Mouse (Mus musculus) CH12.LX (cell line): ENCODE measurements around the gene Dnase2a. TPM values are rescaled to one million over a fixed set of nuclear protein-coding genes. Genes with fewer than 3 reads are reported as not detected.

ENCODE experiments used
- DNase-seq: peaks from one replicate; pipeline ENCODE4 v3.0.0-alpha.2; 2013; ENCODE audit errors: extremely low read depth
- H3K27ac ChIP-seq: 2 replicates; pipeline ENCODE4 v1.5.1; 2012; ENCODE audit warnings: low read depth, mild to moderate bottlenecking, control low read depth, moderate library complexity; ENCODE audit not compliant: insufficient read depth
- H3K27me3 ChIP-seq: replicated peaks from 2 replicates; pipeline ENCODE3; 2012; ENCODE audit warnings: inconsistent platforms
- H3K36me3 ChIP-seq, 2 experiments: replicated peaks in 1 of 2; 2 replicates each; pipeline versions ENCODE3 to v1.6.1; 2012; ENCODE audit warnings: inconsistent platforms in 1 of 2, low read length in 1 of 2, mild to moderate bottlenecking in 1 of 2, mixed read lengths in 1 of 2, moderate library complexity in 1 of 2; ENCODE audit not compliant: control insufficient read depth in 1 of 2, insufficient read depth in 1 of 2
- H3K4me1 ChIP-seq, 2 experiments: 2 replicates each; pipeline ENCODE4 v1.6.1; 2012; ENCODE audit warnings: inconsistent platforms in 1 of 2, moderate library complexity in 1 of 2; ENCODE audit not compliant: insufficient read depth in 2 of 2, control insufficient read depth in 1 of 2
- H3K4me2 ChIP-seq: 2 replicates; pipeline ENCODE4 v1.6.1; 2012; ENCODE audit warnings: low read depth, mild to moderate bottlenecking, control low read depth; ENCODE audit not compliant: poor library complexity, insufficient read depth, severe bottlenecking
- H3K4me3 ChIP-seq, 3 experiments: fragments of 150-350 bp in 1 of 3; sonication (generic) in 1 of 3; replicated peaks in 1 of 3; 2 replicates each; pipeline versions ENCODE3 to v1.5.1; 2011 to 2012; ENCODE audit warnings: low read depth in 2 of 3, low read length in 2 of 3, mild to moderate bottlenecking in 2 of 3, moderate library complexity in 2 of 3, control low read depth in 1 of 3, improper control_type of control experiment in 1 of 3, inconsistent platforms in 1 of 3, mixed read lengths in 1 of 3; ENCODE audit not compliant: poor library complexity in 1 of 3
- H3K79me2 ChIP-seq: replicated peaks from 2 replicates; pipeline ENCODE4 v1.6.1; 2012; ENCODE audit warnings: mild to moderate bottlenecking, moderate library complexity; ENCODE audit not compliant: control insufficient read depth, poor library complexity, insufficient read depth, severe bottlenecking; ENCODE audit errors: extremely low read depth
- H3K9ac ChIP-seq: 2 replicates; pipeline ENCODE4 v1.6.1; 2012; ENCODE audit warnings: low read depth, mild to moderate bottlenecking, control low read depth, moderate library complexity; ENCODE audit not compliant: insufficient read depth
- H3K9me3 ChIP-seq: replicated peaks from 2 replicates; pipeline ENCODE3; 2012; ENCODE audit warnings: low read length, inconsistent platforms, mixed read lengths
- CHD2 ChIP-seq: IDR thresholded peaks from 2 replicates; pipeline ENCODE4 v1.6.1; 2011; ENCODE audit warnings: low read length, improper control_type of control experiment
- E2F4 ChIP-seq: IDR thresholded peaks from 2 replicates; pipeline ENCODE4 v1.6.1; 2011; ENCODE audit warnings: low read depth, low read length, improper control_type of control experiment; ENCODE audit not compliant: insufficient replicate concordance
- ELF1 ChIP-seq: IDR thresholded peaks from 2 replicates; pipeline ENCODE4 v1.6.1; 2014; ENCODE audit warnings: low read depth, mild to moderate bottlenecking, inconsistent platforms, low read length, improper control_type of control experiment
- EP300 ChIP-seq: IDR thresholded peaks from 2 replicates; pipeline ENCODE4 v1.6.1; 2011; ENCODE audit warnings: low read length, improper control_type of control experiment
- ETS1 ChIP-seq: conservative IDR thresholded peaks from 2 replicates; pipeline ENCODE4 v1.6.1; 2012; ENCODE audit warnings: low read depth, mild to moderate bottlenecking, inconsistent platforms, low read length, improper control_type of control experiment, moderate library complexity
- HCFC1 ChIP-seq: IDR thresholded peaks from 2 replicates; pipeline ENCODE4 v1.6.1; 2012; ENCODE audit warnings: low read depth, mild to moderate bottlenecking, inconsistent platforms, low read length, improper control_type of control experiment
- JUN ChIP-seq: IDR thresholded peaks from 2 replicates; pipeline ENCODE4 v1.6.1; 2011; ENCODE audit warnings: low read depth, mild to moderate bottlenecking, low read length, improper control_type of control experiment, moderate library complexity; ENCODE audit not compliant: insufficient read depth
- JUND ChIP-seq: conservative IDR thresholded peaks from 2 replicates; pipeline ENCODE4 v1.6.1; 2011; ENCODE audit warnings: low read depth, low read length, improper control_type of control experiment
- KAT2A ChIP-seq: IDR thresholded peaks from 2 replicates; pipeline ENCODE4 v1.6.1; 2012; ENCODE audit warnings: low read length, improper control_type of control experiment, inconsistent platforms; ENCODE audit not compliant: insufficient replicate concordance
- MAX ChIP-seq: IDR thresholded peaks from 2 replicates; pipeline ENCODE4 v1.6.1; 2011; ENCODE audit warnings: low read length, improper control_type of control experiment
- MAZ ChIP-seq: IDR thresholded peaks from 2 replicates; pipeline ENCODE4 v1.6.1; 2012; ENCODE audit warnings: low read depth, mild to moderate bottlenecking, inconsistent platforms, low read length, improper control_type of control experiment, moderate library complexity
- MEF2A ChIP-seq: IDR thresholded peaks from 2 replicates; pipeline ENCODE4 v1.6.1; 2014; ENCODE audit warnings: low read depth, mild to moderate bottlenecking, inconsistent platforms, low read length, improper control_type of control experiment, borderline replicate concordance
- NELFE ChIP-seq: IDR thresholded peaks from 2 replicates; pipeline ENCODE4 v1.6.1; 2011; ENCODE audit warnings: low read depth, low read length, improper control_type of control experiment
- NRF1 ChIP-seq: IDR thresholded peaks from 2 replicates; pipeline ENCODE4 v1.6.1; 2014; ENCODE audit warnings: low read depth, mild to moderate bottlenecking, inconsistent platforms, low read length, improper control_type of control experiment, moderate library complexity
- POLR2A ChIP-seq: IDR thresholded peaks from 2 replicates; pipeline ENCODE4 v1.6.1; 2011; ENCODE audit warnings: low read depth, mild to moderate bottlenecking, improper control_type of control experiment, low read length
- POLR2AphosphoS2 ChIP-seq: IDR thresholded peaks from 2 replicates; pipeline ENCODE4 v1.6.1; 2011; ENCODE audit warnings: low read depth, low read length, improper control_type of control experiment
- RAD21 ChIP-seq: IDR thresholded peaks from 2 replicates; pipeline ENCODE4 v1.6.1; 2011; ENCODE audit warnings: low read depth, mild to moderate bottlenecking, low read length, improper control_type of control experiment, moderate library complexity
- SMC3 ChIP-seq: IDR thresholded peaks from 2 replicates; pipeline ENCODE4 v1.6.1; 2011; ENCODE audit warnings: low read depth, low read length, improper control_type of control experiment
- TBP ChIP-seq: conservative IDR thresholded peaks from 2 replicates; pipeline ENCODE4 v1.6.1; 2011; ENCODE audit warnings: low read depth, low read length, improper control_type of control experiment
- TCF12 ChIP-seq: IDR thresholded peaks from 2 replicates; pipeline ENCODE4 v1.6.1; 2014; ENCODE audit warnings: low read depth, mild to moderate bottlenecking, inconsistent platforms, low read length, improper control_type of control experiment
- UBTF ChIP-seq: IDR thresholded peaks from 2 replicates; pipeline ENCODE4 v1.6.1; 2012; ENCODE audit warnings: low read depth, mild to moderate bottlenecking, inconsistent platforms, low read length, improper control_type of control experiment, moderate library complexity
- ZC3H11A ChIP-seq: IDR thresholded peaks from 2 replicates; pipeline ENCODE4 v1.6.1; 2012; ENCODE audit warnings: low read depth, mild to moderate bottlenecking, inconsistent platforms, low read length, improper control_type of control experiment
- dilution Hi-C: fragments of 300-500 bp; cut with MboI; formaldehyde crosslinking; loops from 2 replicates; pipeline ENCODE4 v1.14.3; 2020; ENCODE audit warnings: low sequenced_read_pairs; ENCODE audit not compliant: extremely low pct_unique_long_range_greater_than_20kb, extremely low pct_ligation_motif_present
- in situ Hi-C: fragments of 300-500 bp; cut with MboI; formaldehyde crosslinking; loops from 3 replicates; pipeline ENCODE4 v1.14.3; 2019; ENCODE audit warnings: low sequenced_read_pairs, low pct_ligation_motif_present, low pct_unique_long_range_greater_than_20kb, mixed read lengths
- polyA plus RNA-seq: library from polyadenylated mRNA; unstranded; fragments of >175 nt; gene quantifications from 2 replicates; pipeline ENCODE4 v1.2.1, GENCODE M21; 2012; ENCODE audit warnings: low read depth; ENCODE audit not compliant: insufficient read length
- total RNA-seq, 2 experiments: library from RNA; depleted of rRNA; stranded (reverse); fragments of 300-350 nt in 1 of 2; fragments of >200 nt in 1 of 2; gene quantifications; 2 replicates each; pipeline ENCODE4 v1.2.3; 2012 to 2014

Gene Dnase2a
- total and polyA plus RNA-seq, 3 experiments: 12.8 to 25.4 (median 15.0) TPM

- TF ChIP-seq SMC3 (no peak), MAZ (no peak), NRF1 (peak; percentile 40; the same call in 1 of the 2 replicates), NELFE (peak; percentile 90), MEF2A (0 out of 2 replicates have a peak, but pooled peaks have one; percentile 33), TCF12 (peak; percentile 62), TBP (peak; percentile 82), JUN (no peak), POLR2AphosphoS2 (peak; percentile 40; the same call in 1 of the 2 replicates)
These were observed 61.1 kb downstream of the Dnase2a start, which contains the start of the genes Gm49661, Prdx2 and Rnaseh2a (continued) for GRCm38 (mm10) chr8:84969241-84970134.

DNA sequence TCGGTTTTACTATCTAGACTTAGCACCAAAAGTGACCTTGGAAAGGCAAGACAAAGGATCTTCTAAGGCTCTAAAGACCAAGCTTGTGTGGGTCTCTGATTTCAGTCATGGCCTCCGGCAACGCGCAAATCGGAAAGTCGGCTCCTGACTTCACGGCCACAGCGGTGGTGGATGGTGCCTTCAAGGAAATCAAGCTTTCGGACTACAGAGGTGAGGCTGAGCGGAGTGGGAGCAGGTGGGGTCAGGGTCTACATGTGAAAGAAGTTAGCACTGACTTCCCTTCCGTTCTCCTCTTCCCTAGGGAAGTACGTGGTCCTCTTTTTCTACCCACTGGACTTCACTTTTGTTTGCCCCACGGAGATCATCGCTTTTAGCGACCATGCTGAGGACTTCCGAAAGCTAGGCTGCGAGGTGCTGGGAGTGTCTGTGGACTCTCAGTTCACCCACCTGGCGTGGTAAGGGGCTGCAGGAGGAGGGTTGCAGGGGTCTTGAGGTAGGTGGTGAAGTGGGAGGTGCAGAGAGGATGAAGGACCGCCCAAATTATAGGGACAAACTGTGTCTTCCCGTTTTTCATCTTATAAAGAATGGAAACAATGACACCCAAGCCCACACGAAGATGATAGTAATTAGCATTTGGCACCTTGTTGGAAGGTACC lies 61.9 kb downstream of the Dnase2a start:
- dilution Hi-C loops (no loop called here), in situ Hi-C loops (loop anchor here (5.0 kb wide), 1 partner anchor 37 kb away; no protein-coding TSS in a partner anchor)
- TF ChIP-seq UBTF (no peak), JUND (no peak), ZC3H11A (no peak), ETS1 (no peak), CHD2 (no peak), HCFC1 (no peak), E2F4 (no peak), TBP (no peak), KAT2A (no peak), ELF1 (no peak), POLR2A (no peak), MAX (no peak), RAD21 (no peak), MAZ (no peak), JUN (no peak), NELFE (no peak), SMC3 (no peak), POLR2AphosphoS2 (no peak), EP300 (no peak)
- Histone ChIP-seq H3K4me1 (peaks cover 14 to 38% of the 10 kb centered on the region in 2 experiments), H3K27ac (peak overlapping the region; percentile 27), H3K36me3 (peaks cover 19 to 32% of the 10 kb centered on the region in 2 experiments), H3K79me2 (peaks cover 6% of the 10 kb centered on the region; the same call in 1 of the 2 replicates), H3K27me3 (no peaks in the 10 kb centered on the region), H3K9ac (peak overlapping the region; percentile 84), H3K4me3 (peak overlapping the region; percentile 77 to 90 (median 79)), H3K4me2 (peak overlapping the region; percentile 88), H3K9me3 (no peaks in the 10 kb centered on the region)
- DNase-seq: no peak
